Mouse (Mus musculus): ENCODE results near the gene Elof1.
A peak's percentile ranks its signal among the peaks of the same experiment; 100 is the strongest.
"Not testable (repeated sequence)": the region's sequence is repeated elsewhere in the genome, so short reads cannot be mapped to it uniquely, and the experiment has no call there.

Elof1 gene

GRCm38 (mm10) chr9:22092746-22093145 lies 24.2 kb downstream of the Elof1 start:
- no peak for DNase-seq (ENCODE audit: low spot score)

- no peak for DNase-seq (ENCODE audit: low spot score)
These were observed 27.0 kb downstream of the Elof1 start for GRCm38 (mm10) chr9:22089986-22090385.

GRCm38 (mm10) chr9:22089281-22089680 lies 27.7 kb downstream of the Elof1 start:
- no peak for DNase-seq (ENCODE audit: low spot score)

GRCm38 (mm10) chr9:22087034-22087618 lies 29.8 kb downstream of the Elof1 start:
- DNase-seq (ENCODE audit: low spot score), result no peak

GRCm38 (mm10) chr9:22086012-22086411 lies 31.0 kb downstream of the Elof1 start:
- no peak for DNase-seq (ENCODE audit: low spot score)

- DNase-seq (ENCODE audit: low spot score), result peak; percentile 97
These were observed 31.7 kb downstream of the Elof1 start, which contains the start of gene Ecsit for GRCm38 (mm10) chr9:22085022-22085834. TSS of gene Ecsit (minus strand) at chr9:22085438.

GRCm38 (mm10) chr9:22084667-22085021 lies 32.3 kb downstream of the Elof1 start:
- no peak for DNase-seq (ENCODE audit: low spot score)

- no peak for DNase-seq (ENCODE audit: low spot score)
These were observed 40.7 kb downstream of the Elof1 start for GRCm38 (mm10) chr9:22076223-22076622.

GRCm38 (mm10) chr9:22075778-22076177 lies 41.2 kb downstream of the Elof1 start:
- not testable (repeated sequence) for DNase-seq (ENCODE audit: low spot score)

- no peak for DNase-seq (ENCODE audit: low spot score)
These were observed 44.7 kb downstream of the Elof1 start for GRCm38 (mm10) chr9:22072276-22072675.

- DNase-seq (ENCODE audit: low spot score), result peak; percentile 95
These were observed 46.0 kb downstream of the Elof1 start, which contains the start of the genes Gm49318 and Zfp653 for GRCm38 (mm10) chr9:22070791-22071573. TSS of gene Gm49318 (minus strand) at chr9:22071259. TSS of gene Zfp653 (minus strand) at chr9:22071376.

GRCm38 (mm10) chr9:22069881-22070553 lies 47.0 kb downstream of the Elof1 start:
- no peak for DNase-seq (ENCODE audit: low spot score)

- no peak for DNase-seq (ENCODE audit: low spot score)
These were observed 49.8 kb downstream of the Elof1 start for GRCm38 (mm10) chr9:22067195-22067594.

GRCm38 (mm10) chr9:22066433-22066832 lies 50.5 kb downstream of the Elof1 start:
- DNase-seq (ENCODE audit: low spot score), result peak; percentile 56

- DNase-seq (ENCODE audit: low spot score), result no peak
These were observed 51.3 kb downstream of the Elof1 start for GRCm38 (mm10) chr9:22065642-22066041.

GRCm38 (mm10) chr9:22064341-22064740 lies 52.6 kb downstream of the Elof1 start:
- no peak for DNase-seq (ENCODE audit: low spot score)
